Mouse (Mus musculus) embryo, embryonic 10 days (tissue): ENCODE measurements at regions not wholly inside any gene's neighbourhood (a gene's known extent, or its start where the extent isn't known, plus 50 kb on each side); places are given as distances from the start of the nearest gene placed in this dataset.

ENCODE experiments used
- DNase-seq: peaks from one replicate; pipeline ENCODE4 v3.0.0-alpha.2; 2015; ENCODE audit warnings: low spot score

- no peak for DNase-seq
Observed at GRCm38 (mm10) chr16:37459533-37459890, 74.8 kb upstream of the Stxbp5l start.

DNA sequence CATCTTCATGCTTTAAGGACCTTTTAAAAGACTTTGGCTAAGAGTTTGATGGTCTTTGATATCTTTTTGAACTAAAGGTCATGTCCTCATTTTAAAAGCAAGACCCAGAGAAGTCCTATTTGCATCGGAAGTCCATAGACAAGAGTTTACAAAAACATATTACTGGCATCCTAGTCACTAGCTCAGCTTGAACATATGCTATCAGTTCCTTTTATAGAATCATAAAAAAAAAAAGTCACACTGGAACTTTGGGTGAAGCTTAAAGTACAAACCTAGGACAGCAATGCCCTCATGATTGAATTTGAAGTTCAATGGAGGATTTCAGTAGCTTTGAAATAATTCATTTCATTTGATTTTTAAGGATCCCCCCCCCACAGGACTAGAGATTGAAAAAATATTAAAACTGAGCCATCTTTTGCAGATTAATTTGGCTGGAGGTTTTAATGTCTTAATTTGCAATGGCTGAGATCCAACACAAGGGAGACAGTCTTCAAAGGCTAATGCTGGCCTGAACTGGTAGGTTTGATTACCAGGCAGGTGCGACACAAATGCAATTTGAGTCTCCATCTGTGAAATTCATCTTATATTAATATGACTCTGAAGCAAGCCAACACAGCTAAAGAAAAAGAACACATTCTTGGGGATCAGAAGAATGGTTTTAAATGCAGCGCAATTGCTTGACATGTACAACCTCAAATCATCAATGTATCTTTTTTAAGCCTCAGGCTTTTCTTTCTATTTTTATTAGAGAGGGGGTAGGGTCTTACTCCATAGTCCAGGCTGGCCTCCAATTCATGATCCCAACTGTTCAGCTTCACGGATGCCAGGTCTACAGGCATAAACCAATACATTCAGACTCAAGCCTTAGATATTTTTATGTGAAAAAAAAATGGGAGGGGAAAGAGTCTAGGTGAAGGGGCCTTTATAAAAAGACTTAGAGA is 74.1 kb upstream of the Stxbp5l start:
- no peak for DNase-seq

DNA sequence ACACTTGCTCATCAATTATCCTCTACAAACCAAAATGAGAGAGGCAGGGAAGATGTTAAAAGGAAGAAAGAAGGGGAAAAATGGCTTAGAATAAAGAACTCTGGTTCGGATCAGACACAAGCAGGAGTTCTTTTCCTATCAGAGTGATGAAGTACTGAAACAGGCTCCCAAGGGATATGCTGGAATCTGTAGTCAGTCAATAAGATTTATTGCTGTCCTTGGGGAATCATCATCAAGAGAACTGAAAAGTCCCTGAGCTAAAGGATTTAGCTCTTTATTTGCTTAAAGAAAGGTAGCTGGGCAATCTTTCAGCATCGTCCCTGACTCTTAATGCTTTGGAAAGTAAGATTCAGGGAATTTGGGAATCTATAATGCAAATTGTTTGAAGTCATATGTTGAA is 71.2 kb upstream of the Stxbp5l start:
- peak; percentile 34 for DNase-seq

DNA sequence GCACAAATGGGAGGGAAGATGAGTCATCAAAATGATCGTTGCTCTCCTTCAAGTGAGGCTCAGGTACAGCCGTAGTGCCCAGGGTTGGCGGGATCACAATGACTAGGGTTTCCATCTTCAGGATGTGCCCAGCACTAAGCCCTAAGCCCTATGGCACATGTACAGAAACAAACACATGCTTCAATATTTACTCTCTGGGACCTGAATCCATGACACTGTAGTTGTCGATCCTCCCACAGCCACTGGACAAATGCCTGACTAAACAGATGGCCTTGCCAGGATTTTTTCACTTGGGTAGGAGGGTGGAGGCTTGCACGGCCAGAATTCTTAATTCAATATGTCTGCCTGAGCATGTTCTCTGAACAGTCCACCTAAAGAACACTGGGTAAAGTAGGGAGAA is 65.1 kb upstream of the Stxbp5l start:
- DNase-seq: no peak

DNA sequence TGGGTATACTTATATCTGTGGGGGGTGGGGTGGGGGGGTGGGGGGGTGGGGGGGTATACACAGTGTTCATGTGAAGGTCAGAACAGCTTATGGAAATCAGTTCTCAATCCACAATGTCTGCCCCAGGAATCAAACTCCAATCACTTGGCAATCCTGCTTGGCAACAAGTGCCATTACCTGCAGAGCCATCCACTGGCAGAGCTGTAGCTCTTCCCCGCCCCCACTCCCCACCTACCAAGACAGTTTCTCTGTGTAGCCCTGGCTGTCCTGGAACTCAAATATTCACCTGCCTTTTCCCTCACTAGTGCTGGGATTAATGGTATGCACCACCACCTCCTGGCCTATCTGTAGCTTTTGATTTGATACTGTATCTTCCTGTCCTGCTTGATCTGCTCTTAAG is 61.0 kb upstream of the Stxbp5l start:
- no peak for DNase-seq

DNA sequence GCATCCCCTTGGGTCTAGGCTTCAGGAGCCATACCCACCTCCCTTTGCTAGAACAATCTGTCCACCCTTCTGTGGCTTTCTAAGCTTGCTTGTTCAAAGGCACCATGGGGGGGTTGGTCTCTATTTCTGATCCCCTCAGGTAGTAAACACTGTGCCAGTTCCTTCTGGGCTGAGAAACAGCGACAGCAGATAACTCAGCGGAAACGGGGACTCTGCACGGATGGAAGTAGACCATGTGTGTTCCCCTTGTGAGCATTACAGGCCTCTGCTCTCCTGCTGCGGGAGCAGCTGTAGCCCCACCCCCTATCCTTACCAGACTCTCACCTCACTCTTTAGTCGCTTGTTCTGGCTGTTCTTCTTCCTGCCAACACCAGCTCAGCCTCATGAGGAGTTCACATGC is 58.2 kb upstream of the Stxbp5l start:
- no peak for DNase-seq

DNA sequence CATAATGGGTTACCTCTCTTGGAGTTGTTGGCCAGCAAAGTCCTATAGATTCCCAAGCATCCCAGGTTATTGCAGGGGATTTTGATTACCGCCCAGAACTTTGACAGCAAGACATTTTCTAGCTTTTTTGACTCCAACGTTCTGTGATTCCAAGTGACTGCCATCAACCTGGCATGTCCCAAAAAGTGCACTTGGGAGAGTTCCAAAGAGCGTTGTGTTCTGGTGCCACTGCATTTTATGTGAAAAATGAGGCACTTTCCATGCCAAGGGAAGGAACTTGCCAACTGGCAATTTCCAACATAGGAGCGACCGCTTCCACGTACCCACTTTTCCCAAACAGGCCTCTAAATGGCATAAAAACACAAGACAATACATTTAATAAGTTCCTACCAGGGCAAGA is 57.7 kb upstream of the Stxbp5l start:
- DNase-seq: no peak

DNA sequence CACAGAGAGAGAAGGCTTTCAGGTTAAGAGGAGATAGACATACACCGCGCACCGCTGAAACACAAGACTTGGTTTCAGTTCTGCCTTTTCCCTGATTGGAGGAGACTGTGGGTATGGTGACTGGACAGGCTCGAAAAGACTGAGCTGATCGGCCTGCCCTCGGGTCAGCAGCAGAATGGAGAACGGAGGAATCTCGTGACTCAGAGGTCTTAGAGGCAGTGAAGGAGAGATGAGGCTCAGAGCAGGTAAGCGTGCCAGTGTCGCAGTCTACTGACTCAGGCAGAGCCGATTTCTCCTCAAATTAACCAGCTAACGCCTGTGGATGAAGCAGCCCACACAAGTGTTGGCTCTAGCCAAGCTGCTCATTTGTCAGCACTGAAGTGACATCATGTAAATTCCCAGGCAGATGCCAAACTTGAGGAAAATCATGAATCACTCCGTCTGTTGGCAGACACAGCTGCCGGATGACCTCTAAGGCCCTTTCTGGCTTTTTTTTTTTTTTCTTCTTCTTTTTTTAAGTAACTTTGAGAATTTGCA is 55.9 kb upstream of the Stxbp5l start:
- peak; percentile 38 for DNase-seq
